Mouse (Mus musculus): Measurements from ENCODE around the gene Padi6.

Padi6 gene

DNA sequence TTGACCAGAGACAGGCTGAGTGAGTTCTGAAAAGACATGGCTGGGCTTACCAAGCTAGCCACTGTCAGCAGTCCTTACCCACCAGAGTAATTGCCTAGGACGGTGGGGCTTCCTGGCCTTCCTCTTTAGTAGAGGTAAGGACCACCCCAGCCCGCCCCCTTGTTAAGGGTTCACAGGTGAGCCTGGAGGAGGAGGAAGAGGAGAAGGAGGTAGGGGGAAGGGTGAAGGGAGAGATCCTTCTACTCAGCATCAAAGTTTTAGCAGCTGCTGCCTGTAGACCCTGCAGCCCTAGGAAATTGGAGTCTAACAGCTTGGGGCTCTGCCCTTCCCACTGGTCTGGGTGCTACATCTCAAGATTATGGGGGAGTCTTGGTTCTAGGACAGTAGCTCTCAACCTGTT lies at the start of gene Padi6:
Gene Padi6 (minus strand): TSS at position 101 of the 400 bp plus-strand sequence.
- no peak for DNase-seq (ENCODE audit: low spot score in 2 of 2)

DNA sequence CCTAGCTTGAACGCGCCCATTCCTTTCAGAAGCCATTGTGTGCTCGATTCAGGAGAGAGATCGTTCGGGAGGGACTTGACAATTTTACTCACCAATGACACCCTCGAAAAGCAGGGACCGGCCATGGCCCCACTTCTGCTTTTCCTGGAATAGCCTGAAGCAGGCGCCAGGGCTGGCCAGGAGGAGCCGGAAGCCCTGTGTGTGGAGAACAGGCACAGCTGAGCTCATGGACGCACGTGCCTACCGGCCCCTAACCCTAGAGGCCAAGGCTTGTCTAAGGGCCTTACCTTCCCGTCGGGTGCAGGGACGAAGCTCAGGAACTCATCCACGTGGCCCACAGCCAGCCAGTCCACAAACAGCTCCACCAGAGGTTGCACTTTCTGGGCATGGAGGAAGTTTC lies 48.6 kb upstream of the Padi6 start:
- DNase-seq (ENCODE audit: low spot score in 2 of 2): no peak

DNA sequence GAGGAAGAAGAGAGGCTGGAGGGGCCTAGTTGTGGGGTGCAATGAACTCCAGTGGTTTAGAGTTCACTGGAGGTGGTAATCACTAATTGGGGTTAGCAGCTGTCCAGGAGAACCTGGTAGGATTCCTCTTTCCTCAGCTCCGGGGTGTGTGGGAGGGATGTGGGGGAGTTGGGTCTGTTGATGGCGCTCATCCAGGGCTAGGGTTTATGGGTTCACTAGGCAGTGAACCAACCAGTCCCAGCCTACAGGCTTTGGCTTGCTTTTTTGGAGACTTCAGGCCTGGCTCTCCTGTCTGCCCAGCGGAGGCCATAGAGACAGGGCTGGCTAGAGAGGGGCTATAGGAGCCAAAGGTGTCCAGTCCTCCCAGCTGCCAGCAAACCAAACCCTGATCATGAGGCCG lies 47.5 kb upstream of the Padi6 start:
- DNase-seq (ENCODE audit: low spot score in 2 of 2): no peak

DNA sequence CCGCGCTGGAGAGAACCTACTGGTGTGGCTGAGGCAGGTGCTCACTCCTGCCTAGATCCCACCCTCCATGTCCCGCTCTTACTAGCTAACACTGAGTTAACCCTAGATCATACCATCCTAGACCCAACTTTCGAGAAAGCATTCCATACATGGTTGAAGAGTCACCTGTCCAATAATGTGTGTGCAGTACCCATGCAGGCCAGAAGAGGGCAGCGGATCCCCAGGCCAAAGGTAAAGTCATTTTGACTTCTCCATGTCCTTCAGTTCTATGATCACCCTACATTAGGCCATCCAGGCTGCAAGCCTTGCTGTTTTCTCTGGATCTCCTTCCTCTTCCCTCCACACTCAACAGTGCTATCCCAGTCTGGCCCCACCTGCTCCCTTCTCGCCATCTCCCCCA lies 46.5 kb upstream of the Padi6 start:
- DNase-seq (ENCODE audit: low spot score in 2 of 2): peak; percentile 51 to 66

DNA sequence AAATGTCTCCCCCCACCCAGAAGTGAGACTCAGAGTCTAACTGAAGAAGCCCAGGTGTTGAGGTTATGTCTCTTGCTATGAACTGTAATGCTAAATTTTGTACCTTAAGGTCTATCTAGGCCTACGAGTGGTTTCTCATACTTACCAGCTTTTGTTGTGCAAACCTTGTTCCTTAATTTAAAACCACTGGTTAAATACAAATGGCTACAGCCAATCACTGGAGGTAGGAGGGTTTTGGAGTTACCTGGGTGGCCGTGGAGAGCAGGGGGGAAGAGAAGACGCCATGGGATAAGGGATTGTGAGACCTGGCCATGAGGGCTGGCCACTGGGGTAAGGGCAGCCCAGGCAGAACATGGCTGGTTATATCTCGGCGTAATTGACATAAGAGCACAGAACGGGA lies 45.8 kb upstream of the Padi6 start:
- no peak for DNase-seq (ENCODE audit: low spot score in 2 of 2)

DNA sequence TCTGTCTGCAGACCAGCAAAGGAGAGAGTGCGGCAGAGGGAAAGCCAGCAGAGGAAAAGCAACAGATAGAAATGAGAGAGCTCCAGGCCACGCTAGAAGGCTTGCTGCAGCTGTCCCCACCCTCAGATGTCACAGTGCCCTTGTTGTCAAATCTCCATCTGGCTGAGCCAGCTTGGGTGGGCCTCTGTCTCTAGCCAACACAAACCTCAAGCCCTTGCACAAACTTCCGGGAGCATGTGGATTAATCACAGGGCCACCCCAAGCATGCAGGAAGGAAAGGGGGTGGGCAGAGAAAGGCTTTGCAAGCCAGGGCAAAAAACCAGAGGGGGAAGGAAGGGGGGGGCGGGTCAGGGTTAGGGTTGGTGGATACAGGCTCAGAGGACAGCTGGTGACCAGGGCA lies 45.0 kb upstream of the Padi6 start:
- DNase-seq (ENCODE audit: low spot score in 2 of 2): peak in 1 of 2 experiments; percentile 53

DNA sequence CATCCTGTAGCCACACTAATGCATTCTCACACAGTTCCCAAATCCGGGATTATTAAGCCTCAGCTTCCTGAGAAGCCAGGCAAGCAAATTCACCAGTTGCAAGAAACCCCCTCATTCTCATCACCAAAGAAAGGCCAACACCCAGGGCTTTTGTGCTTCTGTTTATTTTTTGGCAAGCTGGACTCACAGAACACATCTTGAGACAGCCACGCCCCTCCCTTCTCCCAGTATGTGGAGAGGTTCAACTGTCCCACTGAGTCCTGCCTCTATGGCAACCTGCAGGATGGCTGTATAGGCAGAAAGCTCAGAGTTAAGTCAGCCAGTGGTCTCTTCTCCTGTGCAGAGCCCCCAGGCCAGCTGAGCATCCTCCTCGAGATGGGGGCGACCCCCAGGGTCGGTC lies 42.8 kb upstream of the Padi6 start:
- DNase-seq (ENCODE audit: low spot score in 2 of 2): no peak

DNA sequence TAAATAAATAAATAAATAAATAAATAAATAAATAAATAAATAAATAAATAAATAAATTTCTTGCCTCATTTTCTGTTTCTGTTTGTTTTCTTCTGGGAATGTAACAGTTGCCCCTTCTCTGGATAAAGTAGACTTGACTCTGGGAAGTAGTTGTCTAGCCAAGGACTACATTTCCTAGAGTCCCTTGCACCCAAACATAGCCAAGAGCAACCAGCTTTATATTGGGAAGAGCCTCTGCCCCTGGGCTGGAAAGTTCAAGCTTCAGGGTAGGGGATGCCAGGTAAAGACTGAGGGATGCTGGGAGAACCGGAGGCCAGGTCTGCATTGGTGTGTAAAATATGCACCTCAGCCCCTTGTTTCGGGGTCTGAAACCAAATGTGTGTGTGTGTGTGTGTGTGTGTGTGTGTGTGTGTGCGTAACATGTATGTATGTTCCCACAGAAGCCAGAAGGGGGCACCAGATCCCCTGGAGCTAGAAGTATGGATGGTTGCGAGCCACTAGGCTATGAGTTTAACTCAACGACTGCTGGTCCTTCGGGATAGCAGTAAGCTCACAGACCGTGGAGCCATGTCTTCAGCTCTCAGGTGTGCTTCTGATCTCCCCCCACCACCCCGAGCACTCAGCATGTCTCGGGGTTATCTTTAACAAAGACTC lies 42.0 kb upstream of the Padi6 start:
- DNase-seq (ENCODE audit: low spot score in 2 of 2): no peak

DNA sequence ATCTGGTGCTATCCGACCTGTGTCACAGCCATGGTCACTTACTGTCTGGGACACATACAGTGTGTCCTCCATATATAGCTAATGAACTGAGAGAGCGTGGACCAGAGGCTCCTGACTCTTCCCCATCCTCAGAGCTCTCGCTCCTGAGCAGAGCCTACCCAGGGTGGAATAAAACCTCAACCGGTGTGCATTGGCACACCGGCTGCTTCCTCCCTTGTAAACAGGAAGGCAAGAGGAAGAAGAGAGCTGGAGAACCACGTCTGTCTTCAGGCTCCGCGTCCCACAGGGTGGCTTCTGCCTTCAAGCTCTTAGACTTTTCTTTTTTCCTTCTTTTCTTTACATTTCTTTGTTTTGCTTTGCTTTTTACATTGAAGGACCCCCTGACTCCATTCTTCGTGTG lies 40.4 kb upstream of the Padi6 start:
- no peak for DNase-seq (ENCODE audit: low spot score in 2 of 2)

DNA sequence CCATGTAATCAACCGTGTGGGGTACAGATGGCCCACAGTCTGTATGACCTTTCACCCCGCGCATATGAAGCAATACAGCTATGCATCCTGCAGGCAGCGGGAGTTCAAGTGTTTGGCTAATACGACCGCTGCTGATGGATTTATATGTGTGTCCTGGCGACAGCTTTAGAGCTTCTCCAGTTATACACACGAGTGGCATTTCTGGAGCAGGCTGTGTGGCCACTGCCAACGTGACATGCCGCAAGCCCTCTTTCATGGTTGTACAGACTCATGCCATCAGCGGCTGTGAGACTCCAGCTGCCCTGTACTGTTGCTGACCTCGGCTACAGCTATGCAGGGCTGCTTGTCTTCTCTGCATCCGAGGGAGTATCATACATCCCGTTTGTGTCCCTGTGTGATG lies 38.1 kb upstream of the Padi6 start:
- no peak for DNase-seq (ENCODE audit: low spot score in 2 of 2)

DNA sequence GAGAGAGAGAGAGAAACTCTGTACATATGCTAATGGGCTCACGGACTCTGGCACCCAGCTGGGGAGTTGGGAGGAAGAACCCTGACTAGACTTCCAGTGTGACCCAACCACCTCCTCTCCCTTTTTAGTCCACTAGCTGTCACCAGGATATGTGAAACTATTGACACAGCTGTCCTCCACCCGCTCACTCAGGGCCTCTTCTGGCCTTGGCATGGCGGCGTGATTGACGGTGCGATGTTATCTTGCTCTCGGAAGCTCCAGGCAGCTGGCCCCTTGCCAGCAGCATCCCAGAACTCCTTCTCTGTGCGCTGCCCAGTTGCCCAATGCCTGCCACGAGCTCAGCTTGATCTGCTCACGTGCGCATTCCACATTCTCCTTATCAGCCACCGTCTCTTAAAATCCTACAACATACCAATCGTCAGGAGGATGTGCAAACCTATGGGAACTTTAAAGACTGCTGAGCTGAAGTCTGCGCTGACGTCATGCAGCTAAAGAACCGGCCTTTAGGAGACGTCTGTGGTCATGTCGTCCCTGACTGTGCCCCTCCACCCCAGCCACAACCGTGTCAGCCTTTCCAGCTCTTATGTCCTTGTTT lies 37.5 kb upstream of the Padi6 start:
- no peak for DNase-seq (ENCODE audit: low spot score in 2 of 2)

DNA sequence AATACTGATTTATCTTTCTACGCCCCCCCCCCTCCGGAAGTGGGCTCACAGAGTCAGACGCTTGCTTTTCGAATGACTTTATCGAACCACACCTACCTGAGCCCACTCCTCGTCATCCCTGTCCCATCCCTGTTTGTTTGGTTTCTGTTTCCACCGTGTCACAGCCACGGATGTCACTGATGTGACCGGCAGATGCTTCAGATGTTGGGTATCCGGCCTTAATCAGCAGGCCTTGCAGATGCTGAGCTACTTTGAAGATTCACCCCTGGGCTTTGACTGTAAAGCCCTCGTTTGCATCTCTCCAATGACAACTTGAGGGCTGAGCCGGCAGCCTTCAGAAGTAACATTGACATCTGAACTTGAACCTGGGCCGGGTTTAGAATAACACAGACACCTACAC lies 34.2 kb upstream of the Padi6 start:
- no peak for DNase-seq (ENCODE audit: low spot score in 2 of 2)

DNA sequence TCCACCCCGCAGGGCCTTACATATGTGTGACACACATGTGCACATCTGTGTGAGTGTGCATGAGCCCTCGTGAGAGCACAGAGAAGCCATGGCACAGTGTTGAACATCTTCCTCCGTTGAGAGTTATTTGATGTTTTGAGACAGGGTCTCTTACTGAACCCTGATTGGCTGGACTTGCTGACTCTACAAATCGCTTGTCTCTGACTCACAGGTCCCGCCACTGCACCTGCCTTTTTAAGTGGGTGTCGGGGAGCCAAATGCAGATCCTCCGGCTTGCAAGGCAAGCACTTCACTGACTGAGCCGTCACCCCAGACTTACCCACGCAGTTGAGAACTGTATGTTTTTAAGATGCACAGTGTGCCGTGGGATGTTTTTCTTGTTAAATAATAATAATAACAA lies 33.4 kb upstream of the Padi6 start:
- DNase-seq (ENCODE audit: low spot score in 2 of 2): no peak

DNA sequence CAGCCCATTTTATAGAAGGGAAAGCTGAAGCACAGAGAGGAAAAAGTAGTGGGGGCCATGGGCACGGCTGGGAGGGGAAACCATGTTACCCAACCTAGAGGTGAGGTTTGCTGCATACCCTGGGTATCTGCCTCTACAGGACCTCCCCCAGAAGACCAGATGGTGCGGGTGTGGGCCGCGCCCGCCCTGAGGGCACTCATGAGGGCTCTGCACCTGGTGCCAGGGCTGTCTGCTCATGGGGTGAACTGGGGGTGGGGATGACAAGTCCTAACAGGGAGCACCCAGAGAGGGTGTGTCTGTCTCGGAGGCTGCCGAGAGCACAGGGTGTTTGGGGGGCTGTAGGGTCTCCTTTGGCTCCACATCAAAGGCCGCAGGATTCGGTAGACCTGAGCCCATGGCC lies 32.5 kb upstream of the Padi6 start:
- DNase-seq (ENCODE audit: low spot score in 2 of 2): peak; percentile 41 to 49

DNA sequence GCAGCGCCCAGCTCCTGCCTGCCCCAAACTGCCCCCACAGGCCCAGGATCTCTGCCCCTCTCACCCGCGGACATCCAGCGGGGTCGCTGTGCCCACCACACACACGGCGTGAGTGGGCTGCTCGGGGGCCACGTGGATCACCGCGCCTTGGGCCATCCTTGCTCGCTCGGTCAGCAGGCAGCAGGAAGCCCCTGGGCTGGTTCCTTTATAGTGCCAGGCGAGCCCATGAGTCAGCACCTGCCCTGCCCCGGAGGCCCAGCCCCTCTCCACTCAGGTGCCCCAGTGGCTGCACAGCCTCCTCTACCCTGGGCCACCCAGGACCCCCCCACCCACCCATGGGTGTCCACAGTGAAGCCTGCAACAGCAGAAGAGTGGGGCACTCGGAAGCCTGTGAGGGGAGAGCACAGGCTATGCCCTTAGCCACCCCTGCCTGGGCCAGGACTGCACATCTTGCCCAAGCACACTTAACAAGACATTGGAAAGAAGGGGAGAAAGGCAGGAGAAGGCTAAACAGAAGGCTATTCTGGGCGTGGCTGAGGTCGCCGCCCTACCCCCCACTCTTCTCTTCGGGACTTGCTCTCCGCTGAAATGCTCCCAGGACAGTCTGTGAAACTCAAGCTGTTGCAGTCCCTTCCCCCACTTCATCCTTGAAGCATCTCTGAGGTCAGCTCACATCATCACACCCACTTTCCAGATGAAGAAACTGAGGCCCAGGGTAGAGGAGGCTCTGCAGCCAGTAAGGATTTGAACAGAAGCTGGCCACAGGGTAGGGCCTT lies 31.8 kb upstream of the Padi6 start, which contains the start of gene Padi4:
Gene Padi4 (minus strand): TSS at position 212 of the 776 bp plus-strand sequence.
- DNase-seq (ENCODE audit: low spot score in 2 of 2): no peak

DNA sequence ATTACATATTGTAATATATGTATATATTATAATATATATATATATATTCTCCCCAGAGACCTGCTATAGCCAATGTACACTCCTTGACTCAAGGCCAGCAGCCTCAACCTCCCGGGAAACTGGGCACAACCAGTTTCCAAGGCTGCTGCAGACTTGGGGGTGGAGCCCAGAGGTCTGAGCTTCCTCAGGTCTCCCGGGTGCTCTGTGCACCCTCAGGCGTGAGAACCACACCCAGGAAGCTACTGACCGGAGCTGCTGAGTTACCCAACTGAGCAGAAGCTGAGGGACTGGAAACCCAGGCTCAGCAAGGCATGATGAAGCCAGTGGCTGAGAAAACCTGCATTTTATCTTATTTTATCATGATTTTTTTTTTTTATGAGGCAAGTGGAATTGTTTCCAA lies 28.6 kb upstream of the Padi6 start:
- DNase-seq (ENCODE audit: low spot score in 2 of 2): peak; percentile 65 to 69

DNA sequence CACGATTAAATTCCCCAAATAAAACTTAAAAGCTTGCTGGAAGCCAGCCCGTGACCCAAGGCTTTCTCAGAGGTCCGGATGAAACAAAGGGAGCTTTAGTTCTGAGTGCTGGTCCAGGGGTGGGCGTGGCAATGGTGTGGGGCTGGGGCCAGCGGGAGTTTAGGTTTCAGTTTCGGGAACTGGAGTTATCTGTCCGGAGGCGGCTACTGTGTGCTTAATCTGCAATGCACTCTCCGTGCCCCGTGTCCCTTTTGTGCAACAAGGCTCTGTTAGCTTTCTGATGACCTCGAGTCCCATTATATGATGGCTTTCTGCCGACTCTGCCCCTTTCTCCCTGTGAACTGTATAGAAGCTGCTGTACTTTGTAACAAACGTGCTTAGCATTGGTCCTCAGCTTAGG lies 28.0 kb upstream of the Padi6 start:
- peak; percentile 13 to 40 for DNase-seq (ENCODE audit: low spot score in 2 of 2)

DNA sequence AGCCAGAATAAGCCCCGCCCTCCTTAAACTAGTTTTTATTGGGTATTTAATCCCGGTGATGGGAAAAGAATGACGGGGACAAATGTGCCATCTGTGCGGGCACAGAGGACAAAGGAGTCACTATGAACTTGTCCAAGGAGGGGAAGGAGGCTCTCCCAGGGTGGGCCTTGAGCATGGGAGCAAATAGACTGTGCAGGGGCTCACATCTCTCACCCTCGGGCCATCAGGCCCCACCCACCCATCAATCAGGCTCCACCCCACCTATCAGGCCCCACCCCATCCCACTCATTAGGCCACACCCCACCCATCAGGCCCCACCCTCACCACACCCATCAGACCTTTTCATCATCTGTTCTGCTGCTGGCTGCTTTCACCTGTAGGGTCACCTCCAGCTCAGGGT lies 26.5 kb upstream of the Padi6 start:
- no peak for DNase-seq (ENCODE audit: low spot score in 2 of 2)

DNA sequence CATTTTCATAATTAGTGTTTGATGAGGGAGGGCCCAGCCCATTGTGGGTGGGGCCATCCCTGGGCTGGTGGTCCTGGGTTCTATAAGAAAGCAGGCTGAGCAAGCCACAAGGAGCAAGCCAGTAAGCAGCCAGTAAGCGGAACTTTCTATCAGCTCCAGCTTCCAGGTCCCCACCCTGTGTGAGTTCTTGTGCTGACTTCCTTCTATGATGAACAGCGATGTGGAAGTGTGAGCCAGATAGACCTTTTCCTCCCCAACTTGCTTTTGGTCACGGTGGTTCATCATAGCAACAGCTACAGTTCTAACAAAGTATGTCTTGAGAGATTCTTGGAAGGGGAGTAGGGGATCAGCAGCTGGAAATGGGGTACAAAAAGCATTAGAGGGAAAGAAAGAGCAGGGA lies 23.5 kb upstream of the Padi6 start:
- no peak for DNase-seq (ENCODE audit: low spot score in 2 of 2)

DNA sequence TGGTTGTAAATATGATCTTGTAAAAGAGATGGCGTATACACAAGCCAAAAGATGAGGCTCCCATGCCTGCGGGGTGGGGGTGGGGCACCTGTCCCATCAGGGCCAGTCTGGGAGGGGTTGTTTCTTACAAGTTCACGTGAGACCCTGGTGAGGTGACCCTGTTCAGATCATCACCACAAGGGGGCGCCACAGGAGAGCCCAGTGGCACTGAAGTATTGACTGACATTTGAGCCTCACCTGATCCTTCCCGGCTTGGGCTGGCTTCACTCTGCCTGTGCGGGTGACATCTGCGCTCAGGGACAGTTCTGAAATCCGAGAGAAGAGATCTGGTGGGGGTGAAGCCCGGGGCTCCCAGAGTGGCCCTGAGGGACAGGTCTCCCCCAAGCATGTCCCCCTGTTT lies 20.7 kb upstream of the Padi6 start:
- peak; percentile 44 to 60 for DNase-seq (ENCODE audit: low spot score in 2 of 2)

DNA sequence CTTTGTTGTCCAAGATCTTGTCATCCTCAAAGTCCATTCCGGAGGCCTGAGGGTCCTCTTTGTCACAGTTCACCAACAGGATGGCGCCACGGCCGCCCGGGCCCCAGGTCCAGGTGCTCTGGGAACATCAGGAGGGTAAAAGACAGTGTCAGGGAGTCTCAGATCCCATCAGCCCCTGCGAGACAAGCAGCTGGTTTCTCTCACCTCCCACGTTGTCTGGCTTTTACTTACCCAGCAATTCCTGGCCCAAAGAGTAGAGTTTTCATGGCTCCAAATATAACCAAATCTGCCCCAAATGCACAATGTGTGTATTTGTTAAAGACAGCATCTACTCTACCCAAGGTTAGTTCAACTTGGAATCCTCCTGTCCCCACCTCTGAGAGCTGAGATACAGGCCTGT lies 19.2 kb upstream of the Padi6 start:
- no peak for DNase-seq (ENCODE audit: low spot score in 2 of 2)

DNA sequence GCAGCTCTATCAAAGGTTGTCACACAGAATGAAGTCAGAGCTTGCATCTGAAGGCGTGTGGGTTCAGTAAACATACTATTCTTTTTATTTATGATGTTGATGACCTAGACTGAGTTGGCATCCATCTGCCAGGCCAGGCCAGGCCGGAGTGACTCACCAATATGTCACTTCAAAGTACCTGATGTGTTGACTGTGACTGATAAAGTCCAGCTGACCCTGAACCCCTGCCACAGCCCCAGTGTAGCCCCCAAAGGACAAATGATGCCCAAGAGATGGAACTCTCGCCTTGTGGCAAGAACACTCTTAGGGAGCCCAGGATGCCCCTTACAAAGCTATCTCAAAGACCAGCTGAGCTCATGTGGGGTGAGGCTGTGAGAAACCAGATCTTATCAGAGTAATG lies 13.4 kb upstream of the Padi6 start:
- no peak for DNase-seq (ENCODE audit: low spot score in 2 of 2)

DNA sequence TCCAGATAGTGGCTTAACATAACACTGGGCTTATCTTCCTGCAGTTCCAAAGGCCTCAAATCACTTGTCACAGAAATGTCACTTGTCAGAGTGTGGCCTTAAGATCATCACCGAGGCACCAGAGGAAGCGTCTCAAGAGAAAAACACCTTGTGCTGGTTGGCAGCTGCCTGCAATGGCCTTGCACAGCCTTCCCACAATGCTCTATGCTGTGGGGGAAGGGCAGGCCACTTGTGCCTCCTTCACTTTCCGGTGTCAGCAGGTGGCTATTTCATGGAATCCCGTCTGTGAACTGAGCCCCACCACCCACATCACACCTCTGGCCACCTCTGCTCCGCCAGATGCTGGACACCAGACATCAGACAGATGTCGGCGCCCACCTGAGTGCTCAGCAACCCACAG lies 10.9 kb upstream of the Padi6 start:
- DNase-seq (ENCODE audit: low spot score in 2 of 2): no peak

All from spleen, postnatal 36 days (tissue).